ENCODE assay signal across 15 mouse cellular contexts in the genomic region with DNA sequence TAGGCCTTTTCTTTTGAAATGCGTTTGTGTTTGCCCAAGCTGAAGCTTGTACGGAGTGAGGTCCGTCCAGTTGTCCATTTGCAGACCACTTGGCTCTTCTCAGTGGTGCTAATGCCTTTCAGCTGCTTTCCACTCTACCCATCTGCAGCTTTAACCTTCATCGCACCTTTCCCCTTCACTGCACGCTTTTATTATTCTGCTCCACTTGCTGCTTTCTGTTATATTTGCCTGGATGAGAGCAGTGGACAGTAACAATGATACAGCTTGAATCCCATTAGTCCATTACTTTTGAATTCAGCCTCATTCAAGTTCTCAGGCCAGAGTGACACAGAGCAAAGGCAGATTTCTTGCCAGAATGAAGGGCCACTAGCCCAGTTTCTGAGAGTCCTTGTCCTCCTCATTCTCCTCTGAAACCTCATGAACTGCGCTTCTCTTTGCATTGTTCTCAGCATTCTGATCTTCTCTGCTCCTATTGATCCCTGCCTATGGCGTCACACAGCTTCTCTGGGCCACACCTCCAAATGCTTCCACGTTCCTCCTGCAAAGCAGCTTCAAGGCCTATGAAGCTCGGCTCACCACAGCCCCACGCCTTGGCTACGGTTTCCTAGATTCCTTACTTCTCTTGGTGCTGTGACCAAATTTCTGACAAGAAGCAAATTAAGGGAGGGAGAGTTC. TPM values are rescaled to one million over a fixed set of nuclear protein-coding genes. Genes with fewer than 3 reads are reported as not detected.
A peak's percentile ranks its signal among the peaks of the same experiment; 100 is the strongest.
DNase-seq lines count a peak whose midpoint lies in the region; ATAC-seq and TF ChIP-seq lines count a peak whose summit lies in the region.
"Had no signal": no experiment of that assay in that cellular context is flagged by ENCODE, and none has a peak within 500 bp of the region (broad histone marks: within the 10 kb centered on the region; RNA-seq: fewer than 3 reads in every experiment).

No protein-coding gene starts in this region.

- no peak for TF ChIP-seq EP300 in liver, postnatal 0 days (IDR thresholded peaks at IDR 0.05; ENCODE audit: low read depth)

- H3K4me1 ChIP-seq in neural tube, embryonic 15.5 days, result no peaks in the 10 kb centered on the region
- 0 out of 2 replicates have a peak, but pooled peaks cover 3% of the 10 kb centered on the region for H3K4me1 ChIP-seq in hindbrain, postnatal 0 days (ENCODE audit: insufficient read depth, low read length)
- H3K4me1 ChIP-seq in liver, postnatal 0 days (ENCODE audit: insufficient read depth), result no peaks in the 10 kb centered on the region
- H3K4me1 ChIP-seq: liver, embryonic 15.5 days had no signal

- H3K27me3 ChIP-seq in neural tube, embryonic 15.5 days (replicated peaks), result no peaks in the 10 kb centered on the region
- H3K27me3 ChIP-seq in hindbrain, postnatal 0 days (ENCODE audit: insufficient read depth, low read length), result no peaks in the 10 kb centered on the region
- no peaks in the 10 kb centered on the region for H3K27me3 ChIP-seq in liver, postnatal 0 days (ENCODE audit: insufficient read depth, low read length)
- H3K27me3 ChIP-seq: liver, embryonic 15.5 days had no signal

- no peaks in the 10 kb centered on the region for H3K36me3 ChIP-seq in neural tube, embryonic 15.5 days
- H3K36me3 ChIP-seq in hindbrain, postnatal 0 days (ENCODE audit: insufficient read depth, low read length), result no peaks in the 10 kb centered on the region
- H3K36me3 ChIP-seq in liver, postnatal 0 days (replicated peaks; ENCODE audit: insufficient read depth, low read length), result no peaks in the 10 kb centered on the region
- H3K36me3 ChIP-seq: liver, embryonic 15.5 days had no signal

- H3K27ac ChIP-seq in neural tube, embryonic 15.5 days (replicated peaks), result no peak overlapping the region
- H3K27ac ChIP-seq in hindbrain, postnatal 0 days, result peak overlapping the region; percentile 66
- no peak overlapping the region for H3K27ac ChIP-seq in liver, postnatal 0 days (ENCODE audit: low read depth)
- H3K27ac ChIP-seq: left cerebral cortex, adult 2 months; liver, embryonic 15.5 days had no signal

- peak; percentile 17 for DNase-seq in neural tube, embryonic 10.5 days (ENCODE audit: extremely low spot score, low spot score)
- peak; percentile 44 for DNase-seq in embryo, embryonic 10.5 days (ENCODE audit: low spot score)
- DNase-seq in hindbrain, postnatal 0 days (ENCODE audit: low spot score), result peak; percentile 34
- no peak for DNase-seq in adrenal gland, adult (ENCODE audit: inconsistent age in 2 of 2, low spot score in 1 of 2)
- no peak for DNase-seq in liver, postnatal 0 days
- no peak for DNase-seq in kidney, postnatal 4 days
- DNase-seq in lung, adult 18-20 months, result no peak
- DNase-seq: adrenal gland, postnatal 14 days; kidney, postnatal 10 days; thymus, adult 2 months had no signal

- ATAC-seq in neural tube, embryonic 15.5 days (ENCODE audit: low FRiP score), result no peak
- peak; percentile 67 for ATAC-seq in hindbrain, postnatal 0 days
- no peak for ATAC-seq in liver, postnatal 0 days
- ATAC-seq: CD4-positive, CD25-positive, alpha-beta regulatory T cell, adult 4 months had no signal

- no peak overlapping the region for H3K4me2 ChIP-seq in neural tube, embryonic 15.5 days
- no peak overlapping the region for H3K4me2 ChIP-seq in hindbrain, postnatal 0 days (ENCODE audit: low read depth, low read length)
- no peak overlapping the region for H3K4me2 ChIP-seq in liver, postnatal 0 days (ENCODE audit: low read depth, low read length)
- H3K4me2 ChIP-seq: heart, embryonic 11.5 days; liver, embryonic 15.5 days had no signal

- H3K4me3 ChIP-seq in neural tube, embryonic 15.5 days (replicated peaks), result no peak overlapping the region
- H3K4me3 ChIP-seq in hindbrain, postnatal 0 days (ENCODE audit: low read length), result no peak overlapping the region
- no peak overlapping the region for H3K4me3 ChIP-seq in liver, postnatal 0 days (ENCODE audit: low read depth, low read length)
- H3K4me3 ChIP-seq: left cerebral cortex, adult 2 months; liver, embryonic 15.5 days had no signal

- no peaks in the 10 kb centered on the region for H3K9me3 ChIP-seq in neural tube, embryonic 15.5 days (replicated peaks)
- H3K9me3 ChIP-seq in hindbrain, postnatal 0 days (ENCODE audit: low read length), result no peaks in the 10 kb centered on the region
- no peaks in the 10 kb centered on the region for H3K9me3 ChIP-seq in liver, postnatal 0 days (ENCODE audit: low read length)
- H3K9me3 ChIP-seq: liver, embryonic 15.5 days had no signal

- TF ChIP-seq CTCF in hindbrain, postnatal 0 days (IDR thresholded peaks at IDR 0.05; ENCODE audit: low read depth), result no peak
- no peak for TF ChIP-seq CTCF in liver, postnatal 0 days (IDR thresholded peaks at IDR 0.05; ENCODE audit: low read depth)

- H3K9ac ChIP-seq in neural tube, embryonic 15.5 days (replicated peaks), result no peak overlapping the region
- no peak overlapping the region for H3K9ac ChIP-seq in hindbrain, postnatal 0 days (replicated peaks; ENCODE audit: low read length)
- no peak overlapping the region for H3K9ac ChIP-seq in liver, postnatal 0 days (replicated peaks)
- H3K9ac ChIP-seq: liver, embryonic 15.5 days had no signal

- 43% methylated on average over 11 of the region's 11 CpGs for WGBS in neural tube, embryonic 15.5 days
- WGBS in hindbrain, postnatal 0 days, result 26% methylated on average over 11 of the region's 11 CpGs
- 64% methylated on average over 11 of the region's 11 CpGs for WGBS in liver, postnatal 0 days (ENCODE audit: insufficient replicate concordance)

RNA-seq across cellular contexts. Expression of gene Krba1, which starts 28.9 kb away (rescaled TPM):
- 23.5 and 25.0 TPM in 2 replicates for polyA plus RNA-seq in neural tube, embryonic 15.5 days (2015; fragmentation: Nextera tagmentation; extraction: Ambion mirVana)
- 38.4 and 49.8 TPM in 2 replicates for total RNA-seq in hindbrain, postnatal 0 days (2014; rRNA removed)
- 19.1 and 20.5 TPM in 2 replicates for polyA plus RNA-seq in hindbrain, postnatal 0 days (2015; fragmentation: Nextera tagmentation; extraction: Ambion mirVana)
- 1.9 and 2.2 TPM in 2 replicates for polyA plus RNA-seq in liver, postnatal 0 days (2015; fragmentation: Nextera tagmentation; extraction: Ambion mirVana)

Comparison
In these comparisons a context has a peak if more than half of its experiments do, and no peak if none do; other contexts are left out.
1. DNase-seq: peak in neural tube, embryonic 10.5 days (single experiment), embryo, embryonic 10.5 days (single experiment) and hindbrain, postnatal 0 days (single experiment); none in adrenal gland, adult (0 of 2), liver, postnatal 0 days (single experiment), kidney, postnatal 4 days (0 of 2) and lung, adult 18-20 months (0 of 2).